Mouse (Mus musculus) G1E (cell line): ENCODE data around the gene Mef2c.

Experiments used
- CTCF ChIP-seq: IDR thresholded peaks from 2 replicates; pipeline ENCODE4 v1.5.1; 2012; ENCODE audit warnings: low read depth, low read length, inconsistent platforms, mixed read lengths
- GATA1 ChIP-seq: IDR thresholded peaks from 2 replicates; pipeline ENCODE4 v1.6.1; 2012; ENCODE audit warnings: borderline replicate concordance, low read length, inconsistent platforms, mixed read lengths
- TAL1 ChIP-seq: conservative IDR thresholded peaks from 2 replicates; pipeline ENCODE4 v1.6.1; 2012; ENCODE audit warnings: low read depth, low read length, inconsistent platforms, mixed read lengths

DNA sequence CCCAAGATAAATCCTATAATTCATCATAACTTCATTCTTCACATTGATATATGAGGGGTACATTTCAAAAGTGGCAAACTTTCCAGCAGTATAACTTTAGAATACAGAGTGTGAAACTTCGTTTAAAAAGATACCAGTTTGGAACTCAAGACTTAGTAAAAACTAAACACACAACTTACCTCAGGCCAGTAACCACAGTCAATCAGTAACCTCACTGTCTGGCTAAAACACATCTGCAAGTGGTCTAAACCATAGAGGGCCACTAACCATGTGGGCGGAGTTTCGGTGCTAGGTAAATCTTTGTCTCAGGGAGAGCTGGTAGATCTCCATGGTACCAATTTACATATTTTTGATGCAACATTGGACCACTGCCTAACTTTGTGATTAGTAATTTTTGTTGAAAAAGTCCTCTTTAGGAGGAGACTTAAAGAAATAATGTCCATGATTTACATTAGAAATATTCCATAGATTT, 93.9 kb downstream of the Mef2c start:
- TF ChIP-seq CTCF (no peak), GATA1 (no peak), TAL1 (no peak)
